Mouse (Mus musculus): ENCODE results near the gene Kcna10.

DNA sequence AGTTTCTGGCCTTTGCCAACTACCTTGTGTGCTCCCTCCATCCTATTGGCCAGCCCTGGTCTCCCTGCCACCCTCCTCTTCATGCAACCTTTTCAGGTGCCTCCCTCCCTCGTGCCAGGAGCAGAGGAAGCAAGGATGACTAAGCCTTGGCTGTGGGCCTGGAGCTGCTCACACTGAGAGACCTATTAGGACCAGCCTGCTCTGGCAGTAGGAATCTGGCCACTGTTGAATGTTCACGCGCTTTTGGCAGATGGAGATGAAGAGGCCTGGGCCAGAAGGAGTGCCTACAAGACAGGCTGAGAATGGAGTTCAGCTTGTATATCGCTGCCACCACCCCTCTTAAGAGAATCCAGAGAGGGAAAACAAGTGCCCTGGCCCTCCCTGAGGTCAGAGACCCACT lies 7.4 kb upstream of the Kcna10 start:
- TF ChIP-seq CTCF (IDR thresholded peaks at IDR 0.05; ENCODE audit: borderline replicate concordance, insufficient read depth, low read depth, low read length) (no peak), POLR2A (IDR thresholded peaks at IDR 0.05; ENCODE audit: borderline replicate concordance, insufficient read depth, low read length) (no peak)
